Mouse (Mus musculus) telencephalon, adult 2 months (tissue): ENCODE data around the gene Olfr152.

ENCODE experiments used
- DNase-seq: peaks from one replicate; pipeline ENCODE4 v3.0.0-alpha.2; 2011; ENCODE audit warnings: low read depth, low spot score

Olfr152 gene

GRCm38 (mm10) chr2:87779183-87779582 lies at the start of gene Olfr152:
Olfr152 (plus strand) TSS chr2:87779483.
- DNase-seq = no peak

- no peak for DNase-seq
Measured at GRCm38 (mm10) chr2:87739878-87740277, 39.4 kb upstream of the Olfr152 start, which contains the start of gene Olfr1138. Olfr1138 (minus strand) TSS chr2:87739978.

GRCm38 (mm10) chr2:87743452-87743851 lies 35.8 kb upstream of the Olfr152 start, which contains the start of gene Olfr1140:
Olfr1140 (plus strand) TSS chr2:87743752.
- DNase-seq = no peak

- no peak for DNase-seq
Measured at GRCm38 (mm10) chr2:87753891-87754290, 25.4 kb upstream of the Olfr152 start, which contains the start of gene Olfr1141. Olfr1141 (minus strand) TSS chr2:87753991.

- DNase-seq = peak; percentile 15
Measured at GRCm38 (mm10) chr2:87776143-87776542, 3.1 kb upstream of the Olfr152 start.

- no peak for DNase-seq
Measured at GRCm38 (mm10) chr2:87800292-87800691, 21.0 kb downstream of the Olfr152 start, which contains the start of gene Olfr1143. Olfr1143 (plus strand) TSS chr2:87800592.

- no peak for DNase-seq
Measured at GRCm38 (mm10) chr2:87809522-87809921, 30.2 kb downstream of the Olfr152 start, which contains the start of gene Olfr1145. Olfr1145 (plus strand) TSS chr2:87809822.

GRCm38 (mm10) chr2:87830233-87830632 lies 51.0 kb downstream of the Olfr152 start, which contains the start of gene Olfr1148:
Olfr1148 (plus strand) TSS chr2:87830533.
- no peak for DNase-seq
